Mouse (Mus musculus): ENCODE measurements at regions not wholly inside any gene's neighbourhood (a gene's known extent, or its start where the extent isn't known, plus 50 kb on each side); places are given as distances from the start of the nearest gene placed in this dataset.

DNA sequence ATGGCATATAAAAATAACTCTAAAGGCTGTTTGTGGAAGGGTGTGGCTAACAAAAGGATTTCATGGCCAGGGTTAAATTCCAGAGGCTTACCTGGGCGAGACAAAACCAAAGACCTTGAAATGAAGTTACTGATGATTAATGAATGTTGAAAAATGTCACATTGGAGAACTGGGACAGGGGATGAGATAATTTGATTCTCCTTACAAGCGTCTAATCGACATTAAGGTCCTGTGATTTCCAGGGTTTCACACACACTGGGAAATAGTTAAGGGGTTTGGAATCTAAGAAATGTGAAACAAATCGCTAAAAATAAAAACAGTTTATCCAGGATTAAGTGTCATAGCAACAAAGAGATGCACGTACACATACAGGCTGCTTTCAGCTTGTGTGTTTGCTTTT lies 125.3 kb downstream of the 9330182O14Rik start:
- TF ChIP-seq CTCF (IDR thresholded peaks at IDR 0.05; ENCODE audit: borderline replicate concordance, extremely low read depth, insufficient read depth, insufficient read length): no peak
- TF ChIP-seq POLR2A (IDR thresholded peaks at IDR 0.05; ENCODE audit: borderline replicate concordance, extremely low read depth, insufficient read depth, insufficient read length, poor library complexity, severe bottlenecking): no peak
